Mouse (Mus musculus) ES-E14 (cell line): ENCODE results near the gene Klf12.

Source experiments
- CHD2 ChIP-seq: IDR thresholded peaks from 2 replicates; pipeline ENCODE4 v1.6.1; 2014; ENCODE audit warnings: mild to moderate bottlenecking, low read depth, low read length, inconsistent platforms
- HCFC1 ChIP-seq: IDR thresholded peaks from 2 replicates; pipeline ENCODE4 v1.6.1; 2012; ENCODE audit warnings: low read length, inconsistent platforms, borderline replicate concordance; ENCODE audit not compliant: insufficient read depth
- MAFK ChIP-seq: IDR thresholded peaks from 2 replicates; pipeline ENCODE4 v1.6.1; 2014; ENCODE audit warnings: mild to moderate bottlenecking, low read depth, low read length, inconsistent platforms; ENCODE audit not compliant: insufficient read depth
- ZC3H11A ChIP-seq: IDR thresholded peaks from 2 replicates; pipeline ENCODE4 v1.6.1; 2012; ENCODE audit warnings: low read depth, mild to moderate bottlenecking, inconsistent platforms, low read length, borderline replicate concordance
- ZNF384 ChIP-seq: IDR thresholded peaks from 2 replicates; pipeline ENCODE4 v1.6.1; 2012; ENCODE audit warnings: low read depth, low read length, inconsistent platforms

GRCm38 (mm10) chr14:100239874-100240273 lies 44.6 kb downstream of the Klf12 start:
- no peak for TF ChIP-seq MAFK
- TF ChIP-seq HCFC1: no peak
- no peak for TF ChIP-seq CHD2
- TF ChIP-seq ZC3H11A: no peak
- no peak for TF ChIP-seq ZNF384
